Mouse (Mus musculus) 3134 (cell line): ENCODE data around the gene Fam169b.
A peak's percentile ranks its signal among the peaks of the same experiment; 100 is the strongest.
"Not testable (repeated sequence)": the region's sequence is repeated elsewhere in the genome, so short reads cannot be mapped to it uniquely, and the experiment has no call there.

Source experiments
- DNase-seq: peaks from one replicate; pipeline ENCODE4 v3.0.0-alpha.2; 2011; ENCODE audit warnings: low spot score; ENCODE audit not compliant: insufficient read length; ENCODE audit errors: extremely low read depth

Fam169b gene

GRCm38 (mm10) chr7:68263346-68264027, 10.2 kb upstream of the Fam169b start:
- DNase-seq, result no peak

- DNase-seq, result no peak
Measured at GRCm38 (mm10) chr7:68264028-68264453, 9.6 kb upstream of the Fam169b start, which contains the start of gene Pgpep1l. Gene Pgpep1l (minus strand): TSS chr7:68264233.

GRCm38 (mm10) chr7:68264531-68264930, 9.1 kb upstream of the Fam169b start:
- DNase-seq, result no peak

- no peak for DNase-seq
Measured at GRCm38 (mm10) chr7:68265391-68265790, 8.2 kb upstream of the Fam169b start.

GRCm38 (mm10) chr7:68266691-68267090, 6.9 kb upstream of the Fam169b start:
- peak; percentile 53 for DNase-seq

- no peak for DNase-seq
Measured at GRCm38 (mm10) chr7:68270551-68270950, 3.1 kb upstream of the Fam169b start.

GRCm38 (mm10) chr7:68271816-68272215, 1.8 kb upstream of the Fam169b start:
- DNase-seq, result no peak

- DNase-seq, result no peak
Measured at GRCm38 (mm10) chr7:68272607-68273006, 1.0 kb upstream of the Fam169b start.

GRCm38 (mm10) chr7:68274218-68274617, 579 bp downstream of the Fam169b start:
- no peak for DNase-seq

- no peak for DNase-seq
Measured at GRCm38 (mm10) chr7:68274951-68275350, 1.3 kb downstream of the Fam169b start.

GRCm38 (mm10) chr7:68275445-68275837, 1.8 kb downstream of the Fam169b start:
- DNase-seq, result not testable (repeated sequence)

GRCm38 (mm10) chr7:68275838-68276731, 2.4 kb downstream of the Fam169b start:
- DNase-seq, result no peak

GRCm38 (mm10) chr7:68277054-68277896, 3.6 kb downstream of the Fam169b start:
- no peak for DNase-seq

- DNase-seq, result no peak
Measured at GRCm38 (mm10) chr7:68277897-68278270, 4.2 kb downstream of the Fam169b start.

- no peak for DNase-seq
Measured at GRCm38 (mm10) chr7:68278385-68278784, 4.7 kb downstream of the Fam169b start.

- no peak for DNase-seq
Measured at GRCm38 (mm10) chr7:68278908-68279307, 5.3 kb downstream of the Fam169b start.

GRCm38 (mm10) chr7:68279481-68279880, 5.8 kb downstream of the Fam169b start:
- no peak for DNase-seq

- DNase-seq, result no peak
Measured at GRCm38 (mm10) chr7:68280352-68280869, 6.8 kb downstream of the Fam169b start.

GRCm38 (mm10) chr7:68281341-68281740, 7.7 kb downstream of the Fam169b start:
- DNase-seq, result no peak

- no peak for DNase-seq
Measured at GRCm38 (mm10) chr7:68282304-68283132, 8.9 kb downstream of the Fam169b start.
